Mouse (Mus musculus): ENCODE measurements around the gene Bcl11b.

The Bcl11b gene

DNA sequence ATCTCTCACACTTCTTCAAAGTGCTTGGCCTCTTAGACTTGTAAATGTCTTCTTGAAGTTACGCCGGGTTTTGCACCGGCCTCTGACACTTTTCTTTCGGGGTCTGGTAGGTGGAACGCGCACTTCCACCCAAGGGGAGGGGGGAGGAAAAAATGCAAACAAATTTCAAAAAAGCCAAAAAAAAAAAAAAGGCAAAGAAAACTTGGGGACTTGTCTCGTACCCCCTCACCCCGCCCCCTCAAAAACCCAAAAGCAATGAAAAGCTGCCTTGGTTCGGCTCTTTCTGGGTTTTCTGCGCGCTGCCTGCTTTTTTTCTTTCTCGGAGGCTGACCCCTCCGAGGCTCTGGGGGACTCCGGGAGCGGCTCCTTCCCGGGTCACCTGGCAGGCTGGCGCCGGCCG lies at the start of gene Bcl11b:
TSS of gene Bcl11b (minus strand) at position 120 of the 400 bp plus-strand sequence.
- DNase-seq (ENCODE audit: low spot score in 2 of 2): no peak

DNA sequence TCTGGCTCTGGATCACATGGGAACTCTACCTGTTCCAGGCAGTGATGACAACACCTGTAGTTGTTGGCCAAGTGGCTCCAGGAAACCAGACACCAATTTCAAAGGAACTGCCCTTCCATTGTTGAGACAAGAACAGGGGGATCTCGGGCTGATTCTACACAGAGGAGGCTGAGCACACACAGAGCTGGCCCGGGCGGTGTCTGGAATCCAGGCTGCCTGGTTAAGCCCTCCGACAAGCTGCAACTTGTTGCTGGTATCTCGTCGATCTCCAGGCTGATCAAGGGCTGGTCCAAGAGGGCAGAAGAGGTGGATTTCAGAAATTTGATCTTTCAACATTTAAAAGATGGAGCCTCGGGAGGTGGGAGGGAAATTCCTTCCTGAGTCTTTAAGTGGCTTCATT lies 47.6 kb upstream of the Bcl11b start:
- peak in 1 of 2 experiments; percentile 51 for DNase-seq (ENCODE audit: low spot score in 2 of 2)

DNA sequence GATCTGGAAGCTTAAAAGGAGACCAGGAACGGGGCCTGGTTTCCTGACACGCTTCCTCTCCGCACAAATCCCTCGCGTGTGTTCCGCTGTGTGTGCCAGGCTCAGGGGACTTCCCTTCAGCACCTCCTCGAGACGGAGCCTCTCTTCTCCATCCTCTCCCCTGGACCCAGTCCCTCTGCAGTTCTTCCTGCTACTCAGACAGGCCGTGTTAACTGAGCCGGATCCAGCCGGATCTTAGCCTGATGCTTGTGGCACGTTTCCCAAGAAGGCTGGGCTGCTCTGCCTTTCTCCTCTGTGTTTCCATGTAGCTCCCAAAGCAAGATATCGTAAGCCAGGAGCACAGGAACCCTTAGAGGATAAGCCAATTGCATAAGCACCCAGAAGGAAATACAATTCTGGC lies 46.2 kb upstream of the Bcl11b start:
- DNase-seq (ENCODE audit: low spot score in 2 of 2): no peak

DNA sequence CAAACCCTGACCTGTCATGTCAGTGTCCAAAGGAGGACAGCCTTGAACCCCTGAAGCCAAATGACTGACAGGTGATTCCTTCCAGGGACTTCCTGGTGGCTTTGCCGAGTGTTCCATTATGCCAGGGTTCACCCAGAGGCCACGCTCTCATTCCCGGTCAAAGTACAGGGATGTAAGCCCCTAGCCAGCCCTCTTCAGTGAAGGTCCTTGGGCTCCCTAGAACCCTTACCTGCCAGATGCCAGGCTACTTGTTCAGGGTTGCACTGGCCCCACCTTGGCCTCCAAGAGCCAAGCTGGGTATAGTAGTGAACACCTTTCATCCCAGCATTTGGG lies 38.8 kb upstream of the Bcl11b start:
- no peak for DNase-seq (ENCODE audit: low spot score in 2 of 2)

DNA sequence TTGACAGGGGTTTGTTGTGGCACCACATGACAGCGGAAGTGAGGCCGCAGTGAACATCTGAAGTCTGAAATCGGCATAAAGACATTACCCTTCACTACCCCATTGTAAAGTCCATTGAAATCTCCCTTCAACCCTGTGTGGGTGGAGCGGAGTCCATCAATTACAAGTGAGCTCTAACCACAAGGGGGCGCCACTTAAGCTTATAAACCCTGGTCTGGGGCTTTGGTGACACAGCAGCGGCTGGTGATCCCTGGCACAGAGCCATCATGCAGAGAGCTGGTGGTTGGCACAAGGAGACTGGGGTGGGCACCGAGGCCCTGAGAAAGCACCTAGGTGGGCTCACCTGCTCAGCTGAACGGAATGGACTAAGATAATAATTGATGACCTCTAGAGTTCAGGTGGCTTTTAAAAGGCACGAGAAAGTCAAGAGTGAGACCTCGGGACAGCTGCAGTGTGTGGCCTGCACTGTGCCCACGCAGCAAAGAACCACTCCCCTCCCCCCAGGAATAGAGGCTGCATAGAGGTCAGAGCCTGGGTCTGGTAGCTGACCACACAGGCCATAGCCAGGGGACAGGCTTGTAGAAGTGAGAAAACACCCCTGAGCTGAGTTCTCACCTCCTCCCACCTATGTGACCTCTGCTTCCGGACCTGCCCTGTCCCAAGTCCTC lies 38.3 kb upstream of the Bcl11b start:
- DNase-seq (ENCODE audit: low spot score in 2 of 2): peak; percentile 64 to 86

DNA sequence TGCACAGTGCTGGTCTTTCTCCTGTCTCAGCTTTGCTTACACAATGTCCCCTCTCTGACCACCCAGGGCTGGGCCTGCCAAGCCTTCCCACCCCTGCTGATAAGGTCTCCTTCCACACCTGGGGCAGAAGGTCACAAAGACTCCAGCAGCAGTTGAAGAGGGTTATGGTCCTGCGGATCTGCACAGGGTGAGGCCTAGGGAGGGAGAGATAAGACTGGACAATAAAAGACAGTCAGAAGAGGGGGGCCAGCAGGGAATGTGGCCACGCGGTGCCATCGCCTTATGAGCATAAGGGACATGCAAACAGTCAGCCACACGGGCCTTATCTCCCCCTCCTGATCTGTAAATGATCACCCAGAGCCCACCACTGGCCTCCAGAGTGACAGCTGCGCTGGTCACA lies 34.0 kb upstream of the Bcl11b start:
- no peak for DNase-seq (ENCODE audit: low spot score in 2 of 2)

DNA sequence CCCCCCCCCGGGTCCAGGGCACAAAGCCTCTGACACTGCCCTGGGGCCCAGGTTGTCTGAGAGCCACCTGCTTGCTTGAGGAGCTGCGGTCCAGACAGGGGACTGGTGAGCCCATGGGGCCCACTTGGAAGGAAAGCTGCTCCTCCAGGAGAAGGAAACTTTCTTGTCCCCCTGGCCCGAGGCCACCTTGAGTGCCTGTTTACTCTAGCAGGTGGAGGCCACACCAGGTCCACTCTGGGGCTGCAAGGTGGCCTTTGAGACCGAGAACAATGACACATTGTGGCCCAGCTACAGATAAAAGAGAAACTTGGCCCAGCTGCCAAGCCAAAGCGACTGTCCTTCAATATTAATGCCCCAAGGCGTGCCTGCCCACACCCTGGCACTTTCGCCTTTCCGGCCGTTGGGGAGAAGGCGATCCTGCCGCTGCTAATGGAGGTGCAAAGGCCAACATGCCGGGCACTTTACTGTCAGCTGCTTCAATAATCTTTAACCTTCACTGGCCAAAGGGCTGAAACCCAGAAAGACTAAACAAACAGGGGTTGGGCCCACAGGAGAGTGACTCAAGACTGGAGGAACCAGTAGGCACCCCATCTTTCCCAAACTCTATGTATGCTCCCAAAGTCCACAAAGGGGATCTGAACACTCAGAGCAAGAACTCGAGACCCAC lies 32.1 kb upstream of the Bcl11b start:
- no peak for DNase-seq (ENCODE audit: low spot score in 2 of 2)

DNA sequence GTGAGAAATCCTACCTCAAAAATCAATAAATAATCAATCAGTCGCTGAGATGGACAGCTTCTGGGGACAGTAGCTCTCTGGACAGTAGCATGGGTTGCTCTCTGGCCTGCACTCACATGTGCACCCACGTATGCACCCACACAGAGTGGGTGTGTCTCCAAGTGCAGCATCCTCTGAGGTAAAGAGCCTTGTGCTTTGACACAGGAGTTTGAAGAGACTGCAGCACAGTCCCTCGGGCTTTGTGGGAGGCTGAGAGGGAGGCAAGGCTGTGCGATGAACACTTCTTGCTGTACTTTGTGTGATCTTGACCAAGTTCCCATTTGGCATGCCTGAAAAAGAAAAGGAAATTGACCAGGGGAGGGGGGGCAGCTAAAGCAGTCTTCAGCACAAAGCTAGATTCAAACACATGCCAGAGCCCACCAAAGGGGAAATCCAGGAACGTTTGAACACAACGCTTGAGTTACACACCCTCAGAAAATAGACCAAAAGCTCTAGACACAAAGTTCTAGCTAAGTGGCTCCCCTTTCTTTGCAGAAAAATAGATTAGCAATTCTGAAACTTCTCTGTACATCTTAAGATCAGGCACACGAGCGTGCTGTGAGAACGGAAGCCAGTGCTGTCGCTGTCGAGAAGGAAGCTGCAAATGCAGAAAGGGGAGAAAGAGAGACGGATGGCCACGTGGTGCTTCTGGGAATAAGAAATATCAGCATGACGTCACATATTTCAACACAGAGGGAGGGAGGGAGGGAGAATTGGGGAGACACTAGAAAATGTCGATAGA lies 19.6 kb upstream of the Bcl11b start:
- DNase-seq (ENCODE audit: low spot score in 2 of 2): no peak

DNA sequence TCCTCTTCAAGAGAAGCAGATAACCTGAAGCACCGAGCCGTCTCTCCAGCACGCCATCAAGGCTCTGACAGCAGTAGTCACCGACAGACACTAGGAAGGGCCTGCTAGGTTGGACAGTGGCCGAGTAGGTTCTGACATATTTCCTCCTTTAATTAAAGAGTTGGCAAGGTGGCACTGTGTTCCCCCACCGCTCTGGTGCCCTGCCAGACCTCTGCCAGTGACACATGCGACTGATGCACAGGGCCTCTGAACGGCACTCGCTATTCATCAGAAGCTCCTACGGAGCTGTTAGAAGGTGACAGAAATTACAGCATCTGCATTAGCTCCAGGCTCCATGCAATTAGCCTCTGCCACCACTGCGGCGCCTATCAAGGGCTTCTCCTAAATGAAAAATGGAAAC lies 8.6 kb upstream of the Bcl11b start:
- no peak for DNase-seq (ENCODE audit: low spot score in 2 of 2)

DNA sequence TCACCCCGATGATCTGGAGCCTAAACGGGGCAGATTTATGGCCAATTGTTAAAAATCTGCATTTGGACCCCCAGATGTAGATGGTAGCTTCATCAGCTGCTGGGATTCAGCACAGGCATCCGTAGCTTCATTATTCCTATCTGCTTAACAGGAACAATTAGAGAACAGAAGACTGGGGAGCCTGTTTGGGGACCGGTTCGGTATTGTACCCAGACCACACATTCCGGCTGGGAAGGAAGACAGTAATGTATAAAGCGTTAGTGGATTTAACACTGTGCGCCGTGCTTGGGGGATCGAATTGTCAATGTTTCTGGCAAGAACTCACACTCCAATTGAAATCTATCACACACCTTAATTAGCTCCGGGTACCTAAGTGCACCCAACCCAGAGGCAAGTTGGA lies 6.9 kb upstream of the Bcl11b start:
- no peak for DNase-seq (ENCODE audit: low spot score in 2 of 2)

DNA sequence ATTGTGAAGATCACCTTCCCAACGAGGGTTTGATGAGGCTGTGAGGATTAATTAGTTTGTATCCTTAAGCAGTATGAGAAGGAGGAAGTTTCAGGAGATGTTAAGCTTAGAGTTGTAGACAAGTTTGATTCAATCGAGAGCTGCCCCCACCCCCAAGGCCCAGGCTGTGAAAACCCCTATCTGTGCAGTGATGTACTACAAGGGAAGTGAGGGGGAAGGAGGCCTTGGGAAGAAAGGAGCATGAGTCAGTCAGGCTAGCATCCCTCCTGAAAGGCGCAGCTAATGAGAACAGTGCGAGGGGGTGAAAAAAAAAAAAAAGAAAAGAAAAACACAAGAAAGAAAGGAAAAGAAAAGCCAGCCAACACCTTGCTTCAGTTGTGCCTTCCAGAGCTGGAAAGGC lies 5.8 kb upstream of the Bcl11b start:
- DNase-seq (ENCODE audit: low spot score in 2 of 2): no peak

DNA sequence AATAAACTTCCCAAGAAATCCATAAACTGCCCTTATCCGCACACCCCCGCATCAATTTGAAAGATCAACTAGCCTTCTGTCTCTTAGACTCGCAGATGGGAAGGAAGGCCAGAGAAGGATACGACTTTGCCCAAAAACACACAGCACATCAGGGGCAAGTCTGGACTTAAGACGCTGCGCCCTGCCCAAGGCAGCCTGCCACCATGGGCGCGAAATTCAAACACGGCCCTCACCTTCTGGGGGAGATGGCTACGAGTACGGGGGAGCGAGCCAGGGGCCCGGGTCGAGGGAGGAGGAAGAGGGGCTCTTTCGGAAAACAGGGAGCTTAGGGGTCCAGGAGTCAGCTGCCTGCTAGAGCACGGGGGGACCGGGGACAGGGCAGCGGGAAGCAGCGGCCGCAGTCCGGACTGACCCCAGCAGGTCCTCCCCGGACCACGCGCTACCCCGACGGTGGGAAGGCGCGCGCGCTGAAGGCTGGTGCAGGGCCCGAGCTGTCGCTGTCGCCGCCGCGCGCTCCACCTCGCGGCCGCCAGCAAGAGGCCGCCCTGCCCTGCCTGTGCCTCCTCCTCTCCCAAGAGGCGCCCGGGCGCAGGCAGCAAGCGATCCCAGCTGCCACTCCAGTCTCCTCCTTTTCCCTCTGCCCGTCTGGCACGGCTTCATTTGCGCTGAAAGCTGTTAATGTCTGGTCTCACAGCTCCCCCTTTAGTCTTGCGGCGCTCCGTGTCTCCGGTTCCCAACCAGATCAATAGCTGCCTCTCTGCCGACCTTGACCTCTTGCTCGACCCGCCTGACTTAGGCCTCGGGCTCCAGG lies 2.6 kb upstream of the Bcl11b start:
- peak; percentile 61 to 69 for DNase-seq (ENCODE audit: low spot score in 2 of 2)

DNA sequence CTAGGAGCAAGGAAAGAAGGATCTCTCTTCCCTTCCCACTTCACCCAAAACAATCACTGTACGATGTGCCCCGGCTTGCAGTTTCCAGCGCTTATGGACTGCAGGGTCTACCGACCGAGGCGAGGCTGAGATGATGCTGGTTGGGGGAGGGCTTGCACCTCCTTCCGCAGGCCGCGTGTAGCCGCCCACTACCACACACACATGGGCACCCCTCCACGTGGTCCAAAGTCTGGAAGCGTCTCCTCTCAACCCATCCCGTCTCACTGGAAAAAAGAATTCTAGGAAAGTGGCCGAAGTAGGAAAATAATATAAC lies 2.0 kb upstream of the Bcl11b start:
- no peak for DNase-seq (ENCODE audit: low spot score in 2 of 2)

DNA sequence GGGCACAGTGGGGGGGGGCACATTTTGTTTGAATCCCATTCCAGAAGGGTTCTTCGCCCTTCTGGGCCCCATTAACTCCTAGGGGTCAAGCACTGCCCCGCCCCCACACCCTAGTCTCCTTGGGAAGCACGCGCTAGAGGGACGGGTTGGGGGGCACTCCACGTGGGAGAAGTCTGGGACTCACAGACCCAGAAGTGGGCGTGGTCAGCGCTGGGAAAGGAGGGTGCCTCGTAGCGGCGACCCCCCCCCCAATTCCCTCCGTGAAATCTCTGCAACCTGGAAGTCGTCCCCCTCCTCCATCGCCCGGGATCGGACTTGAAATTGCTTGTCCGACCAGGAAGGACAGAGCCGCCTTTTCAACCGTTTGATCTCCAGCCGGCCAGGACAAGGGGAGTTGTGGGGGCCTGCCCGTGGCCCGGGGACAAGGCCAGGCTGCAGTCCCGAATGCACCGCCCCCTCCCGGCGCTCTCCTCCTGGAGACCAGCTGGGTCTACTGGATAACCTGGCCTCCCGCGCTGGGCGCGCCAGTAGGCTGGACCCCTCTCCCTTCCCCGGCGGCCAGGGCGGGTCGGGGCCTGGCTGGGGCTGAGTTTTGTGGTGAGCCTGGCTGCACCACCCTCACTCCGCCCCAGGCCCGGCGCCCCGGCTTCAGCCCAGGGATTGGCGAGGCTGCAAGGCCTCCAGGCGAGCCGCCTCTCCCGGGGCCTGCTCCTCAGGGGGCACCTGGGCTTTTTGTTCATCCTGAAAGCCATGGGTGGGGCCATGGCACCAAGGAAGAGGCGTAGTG lies 1.5 kb upstream of the Bcl11b start:
- no peak for DNase-seq (ENCODE audit: low spot score in 2 of 2)

DNA sequence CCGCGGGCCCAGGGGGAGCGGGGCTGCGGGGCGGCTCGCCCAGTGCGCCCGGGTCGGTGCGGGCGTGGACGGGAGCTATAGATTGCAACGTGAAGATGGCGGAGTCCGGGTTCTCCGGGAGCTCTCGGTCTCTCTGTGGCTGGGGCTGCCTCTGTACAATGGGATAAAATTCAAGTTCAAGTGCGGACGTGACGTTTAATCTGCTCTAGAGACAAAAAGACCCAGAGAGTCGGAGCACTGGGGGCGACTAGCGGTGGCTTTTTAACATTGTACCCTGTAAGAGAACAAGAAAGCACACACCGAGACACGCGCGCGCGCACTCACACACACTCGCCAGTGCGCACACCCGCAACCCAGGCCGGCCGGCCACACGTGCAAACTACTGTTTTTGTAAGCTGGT lies 526 bp upstream of the Bcl11b start:
- no peak for DNase-seq (ENCODE audit: low spot score in 2 of 2)

DNA sequence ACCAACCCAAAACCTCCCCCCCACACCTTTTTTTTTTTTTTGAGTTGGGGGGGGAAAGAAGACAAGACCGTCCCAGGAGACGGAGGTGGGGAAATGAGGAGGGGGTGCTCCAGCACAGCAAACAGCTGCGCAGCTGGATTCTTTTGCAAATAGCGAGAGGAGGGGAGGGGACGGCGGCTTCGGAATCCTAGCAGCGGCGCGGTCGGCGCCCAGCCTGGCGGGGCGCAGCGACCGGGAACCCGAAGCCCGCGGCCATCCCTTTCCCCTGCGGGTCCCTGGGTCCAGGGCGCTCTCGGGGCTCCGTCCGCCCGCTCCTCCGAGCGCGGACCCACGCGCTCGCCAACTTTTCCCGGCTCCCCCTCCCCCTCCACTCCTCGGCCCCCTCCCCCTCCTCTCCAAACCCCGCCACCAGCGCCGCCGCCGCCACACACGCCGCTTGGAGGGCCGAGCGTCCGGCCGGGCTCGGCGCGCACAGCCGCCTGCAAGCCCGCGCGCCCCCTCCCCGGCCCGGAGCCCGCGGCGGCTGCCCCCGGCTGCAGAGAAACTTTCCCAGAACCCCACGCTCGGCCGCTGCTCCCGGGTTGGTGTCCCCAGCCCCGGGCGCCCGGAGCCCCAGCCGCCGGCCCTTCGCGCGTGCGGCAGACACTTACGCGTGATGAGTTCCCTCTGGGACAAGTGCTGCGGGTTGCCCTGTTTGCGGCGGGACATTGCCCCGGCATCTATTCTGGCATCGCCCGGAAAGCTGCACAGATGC lies 789 bp downstream of the Bcl11b start:
- no peak for DNase-seq (ENCODE audit: low spot score in 2 of 2)

DNA sequence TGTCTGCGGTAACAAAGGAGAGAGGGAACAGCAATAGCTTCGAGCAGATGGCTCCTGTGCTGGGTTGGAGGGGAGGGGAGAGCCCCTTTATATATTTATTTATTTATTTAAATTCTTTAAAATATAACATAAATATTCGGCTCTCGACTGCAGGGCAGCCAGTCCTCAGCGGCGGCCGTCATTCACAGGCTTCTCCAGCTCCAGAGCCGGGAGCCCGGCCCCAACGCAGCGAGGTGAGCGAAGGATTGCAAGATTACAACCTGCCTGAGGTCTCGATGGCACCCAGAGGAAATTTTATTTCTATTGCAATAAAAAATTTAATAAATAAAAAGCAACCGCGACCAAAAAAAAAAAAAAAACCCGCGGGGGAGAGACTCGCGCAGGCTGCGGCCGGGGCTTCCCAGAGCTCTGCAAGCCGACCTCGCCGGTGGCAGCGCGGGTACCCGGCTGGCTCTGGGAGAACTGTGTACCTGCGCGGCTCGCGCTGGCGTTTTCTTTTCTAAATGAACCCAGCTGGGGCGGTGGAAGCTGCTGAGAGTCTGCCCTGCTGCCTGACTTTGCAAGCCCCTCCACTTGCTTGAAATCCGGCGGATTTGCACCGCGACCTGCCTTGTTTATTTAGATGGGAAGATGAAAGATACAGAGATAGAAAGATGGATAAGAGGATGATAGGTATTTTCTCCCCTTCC lies 1.6 kb downstream of the Bcl11b start:
- DNase-seq (ENCODE audit: low spot score in 2 of 2): no peak

DNA sequence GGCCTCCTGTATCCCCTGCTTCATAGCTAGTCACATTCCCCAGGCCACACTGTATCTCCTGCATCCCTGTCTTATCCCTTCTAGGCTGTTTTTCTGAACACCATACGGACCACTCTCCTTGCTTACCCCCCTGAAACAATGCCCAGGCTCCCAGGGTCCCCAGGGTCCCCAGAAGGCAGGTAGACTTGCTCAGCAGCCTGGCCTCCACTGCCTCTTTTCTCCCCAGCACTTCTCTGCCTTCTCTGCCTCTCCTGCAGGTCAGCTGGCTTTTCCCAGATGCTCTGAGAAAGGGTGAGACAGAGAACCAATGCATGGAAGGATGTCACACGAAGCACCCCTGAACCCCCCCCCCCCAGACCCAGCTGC lies 2.7 kb downstream of the Bcl11b start:
- DNase-seq (ENCODE audit: low spot score in 2 of 2): no peak

DNA sequence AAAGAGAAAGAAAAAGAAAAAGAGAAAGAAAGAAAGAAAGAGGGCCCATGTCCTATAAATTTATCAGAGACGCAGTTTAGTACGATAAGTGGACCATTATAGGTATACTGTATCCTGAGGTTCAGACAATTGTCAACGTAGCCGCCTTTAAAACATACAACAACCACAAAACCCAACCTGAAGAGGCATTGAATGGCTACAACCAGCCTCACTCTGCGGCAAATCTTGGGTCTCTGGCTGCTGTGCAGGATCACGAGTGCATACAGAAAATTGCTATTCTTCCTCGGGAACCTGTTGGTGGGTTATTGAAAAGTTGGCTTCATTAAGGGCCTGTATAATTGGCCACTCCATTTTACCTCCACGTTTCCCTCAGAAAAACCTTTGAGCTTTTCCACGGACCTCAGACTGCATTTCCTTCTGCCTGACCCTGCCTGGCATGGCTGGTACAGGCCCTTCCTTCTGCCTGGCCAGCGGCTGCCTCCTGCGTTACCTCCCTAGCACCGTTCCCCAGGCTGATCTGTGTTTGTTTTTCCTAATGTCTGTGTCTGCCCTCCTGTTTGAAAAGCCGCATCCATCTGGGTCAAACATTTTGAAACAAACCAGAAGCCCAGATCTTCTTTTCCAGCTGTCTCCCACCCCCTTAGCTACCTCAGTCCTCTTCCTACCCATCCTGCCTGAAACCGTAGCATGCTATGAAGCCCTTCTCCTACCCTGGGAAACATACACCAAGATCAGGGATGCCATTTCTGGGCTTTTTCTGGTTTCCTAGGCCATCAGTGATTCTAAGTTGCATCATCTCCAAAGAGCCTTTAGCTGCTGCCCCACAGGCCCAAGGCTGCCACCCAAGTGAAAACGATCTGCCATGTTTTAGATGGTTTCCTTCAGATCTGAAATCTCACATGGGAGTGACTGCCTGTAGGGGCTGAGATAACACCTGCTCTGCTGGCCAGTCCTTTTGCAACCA lies 3.4 kb downstream of the Bcl11b start:
- DNase-seq (ENCODE audit: low spot score in 2 of 2): no peak
